18 mouse cellular contexts compared by ENCODE assay signal in genomic region chr19:32887190-32887589, GRCm38 (mm10).
DNase-seq lines count a peak whose midpoint lies in the region; ATAC-seq and TF ChIP-seq lines count a peak whose summit lies in the region.
"Had no signal": no experiment of that assay in that cellular context is flagged by ENCODE, and none has a peak within 500 bp of the region (broad histone marks: within the 10 kb centered on the region; RNA-seq: fewer than 3 reads in every experiment).

No protein-coding gene starts in this region.

- H3K27ac ChIP-seq in heart, adult 2 months = peak overlapping the region; percentile 33
- H3K27ac ChIP-seq in forebrain, embryonic 12.5 days = no peak overlapping the region
- no peak overlapping the region for H3K27ac ChIP-seq in midbrain, embryonic 15.5 days
- H3K27ac ChIP-seq: embryonic facial prominence, embryonic 12.5 days; forebrain, embryonic 13.5 days; hindbrain, embryonic 10.5 days; hindbrain, embryonic 14.5 days had no signal

- no peak for DNase-seq in heart, adult 2 months
- no peak for DNase-seq in heart, adult 18-20 months
- DNase-seq: adrenal gland, postnatal 10 days; cerebellum, adult 11 months; cerebellum, adult 8-10 months; cerebellum, postnatal 14 days; forebrain, postnatal 0 days had no signal

- no peak overlapping the region for H3K4me2 ChIP-seq in forebrain, embryonic 12.5 days
- H3K4me2 ChIP-seq in midbrain, embryonic 15.5 days = no peak overlapping the region
- H3K4me2 ChIP-seq: embryonic facial prominence, embryonic 12.5 days; forebrain, embryonic 13.5 days; heart, embryonic 12.5 days; hindbrain, embryonic 14.5 days had no signal

- TF ChIP-seq CTCF in heart, adult 2 months (IDR thresholded peaks at IDR 0.05) = no peak

- H3K4me3 ChIP-seq in heart, adult 2 months = no peak overlapping the region
- no peak overlapping the region for H3K4me3 ChIP-seq in forebrain, embryonic 12.5 days (replicated peaks)
- H3K4me3 ChIP-seq in midbrain, embryonic 15.5 days = no peak overlapping the region
- H3K4me3 ChIP-seq: embryonic facial prominence, embryonic 12.5 days; forebrain, embryonic 13.5 days; heart, embryonic 12.5 days; hindbrain, embryonic 10.5 days had no signal

- ATAC-seq in common myeloid progenitor, adult 5-6 weeks (replicated peaks; ENCODE audit: low read depth, poor library complexity, severe bottlenecking) = peak; percentile 60; the same call in 1 of the 2 replicates
- peak; percentile 75 for ATAC-seq in megakaryocyte progenitor cell, adult 5-6 weeks (replicated peaks; ENCODE audit: poor library complexity)
- ATAC-seq in forebrain, embryonic 12.5 days (ENCODE audit: low FRiP score) = no peak
- ATAC-seq in midbrain, embryonic 15.5 days (replicated peaks) = no peak
- ATAC-seq: CD4-positive, CD25-positive, alpha-beta regulatory T cell, adult 4 months; forebrain, embryonic 13.5 days; forebrain, postnatal 0 days; intestine, embryonic 16.5 days had no signal

- intact Hi-C loops in heart, adult 2 months (cut with DNase I) = no loop called here

- no peaks in the 10 kb centered on the region for H3K27me3 ChIP-seq in heart, adult 2 months (ENCODE audit: control insufficient read depth, insufficient read depth, low read length)
- H3K27me3 ChIP-seq in forebrain, embryonic 12.5 days = no peaks in the 10 kb centered on the region
- no peaks in the 10 kb centered on the region for H3K27me3 ChIP-seq in midbrain, embryonic 15.5 days (replicated peaks)
- H3K27me3 ChIP-seq: embryonic facial prominence, embryonic 12.5 days; forebrain, embryonic 13.5 days; heart, embryonic 12.5 days had no signal

- 74% methylated on average over 7 of the region's 7 CpGs for WGBS in heart, adult 2 months
- 82% methylated on average over 7 of the region's 7 CpGs for WGBS in forebrain, embryonic 12.5 days
- 80% methylated on average over 7 of the region's 7 CpGs for WGBS in midbrain, embryonic 15.5 days

- H3K9me3 ChIP-seq in forebrain, embryonic 12.5 days = no peaks in the 10 kb centered on the region
- H3K9me3 ChIP-seq in midbrain, embryonic 15.5 days = no peaks in the 10 kb centered on the region
- H3K9me3 ChIP-seq: embryonic facial prominence, embryonic 12.5 days; forebrain, embryonic 13.5 days; heart, embryonic 12.5 days; hindbrain, embryonic 10.5 days had no signal

- no peak overlapping the region for H3K9ac ChIP-seq in heart, adult 2 months (ENCODE audit: low read depth, low read length)
- H3K9ac ChIP-seq in forebrain, embryonic 12.5 days = no peak overlapping the region
- H3K9ac ChIP-seq in midbrain, embryonic 15.5 days = no peak overlapping the region
- H3K9ac ChIP-seq: embryonic facial prominence, embryonic 12.5 days; forebrain, embryonic 13.5 days; forebrain, postnatal 0 days; heart, embryonic 12.5 days; hindbrain, embryonic 14.5 days had no signal

- no peaks in the 10 kb centered on the region for H3K79me2 ChIP-seq in heart, adult 2 months (replicated peaks; ENCODE audit: control insufficient read depth, insufficient read depth, low read length)

- H3K36me3 ChIP-seq in heart, adult 2 months (ENCODE audit: control insufficient read depth, insufficient read depth, low read length) = no peaks in the 10 kb centered on the region
- no peaks in the 10 kb centered on the region for H3K36me3 ChIP-seq in forebrain, embryonic 12.5 days (replicated peaks)
- no peaks in the 10 kb centered on the region for H3K36me3 ChIP-seq in midbrain, embryonic 15.5 days (replicated peaks)
- H3K36me3 ChIP-seq: embryonic facial prominence, embryonic 12.5 days; heart, embryonic 12.5 days; hindbrain, embryonic 10.5 days had no signal

- H3K4me1 ChIP-seq in heart, adult 2 months (ENCODE audit: control insufficient read depth, insufficient read depth, low read length) = peaks cover 2% of the 10 kb centered on the region
- peaks cover 6% of the 10 kb centered on the region; the same call in 1 of the 2 replicates for H3K4me1 ChIP-seq in forebrain, embryonic 12.5 days
- H3K4me1 ChIP-seq in midbrain, embryonic 15.5 days = peaks cover 11% of the 10 kb centered on the region
- H3K4me1 ChIP-seq: heart, embryonic 12.5 days had no signal

- TF ChIP-seq POLR2A in heart, adult 2 months (IDR thresholded peaks at IDR 0.05; ENCODE audit: insufficient read depth, low read depth, low read length) = no peak

- no peak for TF ChIP-seq EP300 in heart, adult 2 months (IDR thresholded peaks at IDR 0.05; ENCODE audit: insufficient read depth, low read depth, low read length)

Comparison
In these comparisons a context has a peak if more than half of its experiments do, and no peak if none do; other contexts are left out.
1. ATAC-seq: peak in common myeloid progenitor, adult 5-6 weeks (single experiment) and megakaryocyte progenitor cell, adult 5-6 weeks (single experiment); none in forebrain, embryonic 12.5 days (single experiment) and midbrain, embryonic 15.5 days (single experiment).